Comparison of ENCODE assay signal across 7 mouse cellular contexts in genomic region chr2:165692944-165693660, GRCm38 (mm10).
DNase-seq lines count a peak whose midpoint lies in the region; ATAC-seq and TF ChIP-seq lines count a peak whose summit lies in the region.

No protein-coding gene starts in this region.

- no peak overlapping the region for H3K4me2 ChIP-seq in kidney, postnatal 0 days (ENCODE audit: low read length)

- H3K4me3 ChIP-seq in E14TG2a.4 (replicated peaks; ENCODE audit: low read length) = no peak overlapping the region
- no peak overlapping the region for H3K4me3 ChIP-seq in kidney, postnatal 0 days (replicated peaks; ENCODE audit: low read depth, low read length)

- H3K9me3 ChIP-seq in E14TG2a.4 (ENCODE audit: low read length) = no peaks in the 10 kb centered on the region
- no peaks in the 10 kb centered on the region for H3K9me3 ChIP-seq in kidney, postnatal 0 days (replicated peaks; ENCODE audit: low read length)

- H3K27me3 ChIP-seq in E14TG2a.4 (ENCODE audit: insufficient read depth, low read length) = peaks cover 3% of the 10 kb centered on the region
- no peaks in the 10 kb centered on the region for H3K27me3 ChIP-seq in kidney, postnatal 0 days (ENCODE audit: insufficient read depth, low read length)

- no peaks in the 10 kb centered on the region for H3K4me1 ChIP-seq in E14TG2a.4 (replicated peaks; ENCODE audit: low read depth, low read length)
- H3K4me1 ChIP-seq in kidney, postnatal 0 days (replicated peaks; ENCODE audit: insufficient read depth, low read length) = no peaks in the 10 kb centered on the region

- 0 out of 2 replicates have a peak, but pooled peaks have one; percentile 6 for TF ChIP-seq CTCF in E14TG2a.4 (conservative IDR thresholded peaks at IDR 0.05; ENCODE audit: low read length)
- peak; percentile 64 for TF ChIP-seq CTCF in kidney, postnatal 0 days (IDR thresholded peaks at IDR 0.05; ENCODE audit: low read depth)

- DNase-seq in adrenal gland, adult 18-20 months (ENCODE audit: low spot score in 2 of 2) = peak; percentile 8 to 25
- peak; percentile 34 to 66 for DNase-seq in gastrocnemius, adult 8-10 months (ENCODE audit: low spot score in 2 of 2)
- DNase-seq in kidney, postnatal 0 days (ENCODE audit: low spot score) = peak; percentile 45
- peak; percentile 77 to 86 for DNase-seq in natural killer cell, adult 2 months (ENCODE audit: low spot score in 2 of 2)
- DNase-seq in left cerebral cortex, adult 11 months (ENCODE audit: low spot score) = no peak
- DNase-seq in spleen, adult 12 weeks (ENCODE audit: low spot score) = no peak

- no peaks in the 10 kb centered on the region for H3K36me3 ChIP-seq in E14TG2a.4 (ENCODE audit: insufficient read depth, low read length)
- no peaks in the 10 kb centered on the region for H3K36me3 ChIP-seq in kidney, postnatal 0 days (ENCODE audit: insufficient read depth, low read length)

- 45% methylated on average over 4 of the region's 4 CpGs for WGBS in kidney, postnatal 0 days

- ATAC-seq in kidney, postnatal 0 days (replicated peaks; ENCODE audit: low FRiP score, low read depth) = peak; percentile 69

- H3K27ac ChIP-seq in kidney, postnatal 0 days = no peak overlapping the region

- H3K9ac ChIP-seq in kidney, postnatal 0 days (ENCODE audit: low read depth, low read length) = no peak overlapping the region

Comparison
In these comparisons a context has a peak if more than half of its experiments do, and no peak if none do; other contexts are left out.
1. DNase-seq: peak in adrenal gland, adult 18-20 months (2 of 2), gastrocnemius, adult 8-10 months (2 of 2), kidney, postnatal 0 days (single experiment) and natural killer cell, adult 2 months (2 of 2); none in left cerebral cortex, adult 11 months (single experiment) and spleen, adult 12 weeks (single experiment).